Mouse (Mus musculus): ENCODE results near the gene Kpna4.

DNA sequence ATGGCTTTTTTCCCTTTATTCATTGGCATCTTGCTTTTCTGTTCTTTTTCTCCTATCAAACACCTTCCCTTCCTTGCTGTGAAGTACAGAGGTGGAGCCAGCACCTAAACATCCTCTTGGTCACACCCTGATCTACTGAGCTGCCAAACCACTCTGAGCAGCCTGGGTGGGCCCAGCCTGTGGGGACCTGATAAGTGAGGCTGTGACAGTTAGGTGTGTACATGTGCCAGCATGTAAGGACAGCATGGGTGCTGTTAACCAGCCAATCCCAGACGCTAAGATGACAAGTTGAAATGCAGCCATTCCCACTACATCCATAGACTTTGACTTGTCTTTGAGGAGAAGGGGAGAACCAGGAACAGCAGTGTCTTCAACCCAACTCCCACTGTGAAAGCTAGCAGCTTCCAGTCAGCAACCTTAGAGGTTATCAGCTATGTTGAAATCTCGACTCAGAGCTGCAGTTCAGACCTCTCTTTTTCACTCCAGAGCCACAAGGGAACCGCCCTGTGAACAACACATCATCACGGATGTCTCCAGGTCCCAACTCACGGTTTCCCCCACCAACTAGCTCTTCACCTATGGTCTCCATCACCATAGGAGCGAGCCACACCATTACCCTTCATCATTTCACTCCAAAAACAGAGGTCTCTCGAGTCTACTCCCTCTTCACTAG is 72.0 kb downstream of the Kpna4 start:
- no peak for TF ChIP-seq CTCF (IDR thresholded peaks at IDR 0.05; ENCODE audit: extremely low read depth, insufficient read length, insufficient replicate concordance, low read depth, low read length)
- no peak for TF ChIP-seq POLR2A (IDR thresholded peaks at IDR 0.05; ENCODE audit: low read depth, low read length)
